Mouse (Mus musculus) cerebellum, adult 2 months (tissue): ENCODE measurements around the gene Gm10837. TPM values are rescaled to one million over a fixed set of nuclear protein-coding genes. Genes with fewer than 3 reads are reported as not detected.

Source experiments
- DNase-seq, 2 experiments: peaks; one replicate each; pipeline ENCODE4 v3.0.0; 2021
- H3K27ac ChIP-seq: fragments of 200-500 bp; 2 replicates; pipeline ENCODE4 v1.5.1; 2012; ENCODE audit warnings: low read length, control low read depth, inconsistent platforms; ENCODE audit not compliant: insufficient read depth
- H3K27me3 ChIP-seq: fragments of 200-500 bp; 2 replicates; pipeline ENCODE4 v1.6.1; 2012; ENCODE audit warnings: inconsistent platforms, mild to moderate bottlenecking, low read length, moderate library complexity; ENCODE audit not compliant: control insufficient read depth, insufficient read depth
- H3K4me1 ChIP-seq: fragments of 200-500 bp; 2 replicates; pipeline ENCODE4 v1.6.1; 2011; ENCODE audit warnings: low read length; ENCODE audit not compliant: control insufficient read depth, insufficient read depth
- H3K4me3 ChIP-seq: fragments of 200-500 bp; replicated peaks from 2 replicates; pipeline ENCODE3; 2011; ENCODE audit warnings: mild to moderate bottlenecking, low read depth, low read length, control low read depth; ENCODE audit not compliant: insufficient read depth
- CTCF ChIP-seq: fragments of 200-500 bp; IDR thresholded peaks from 2 replicates; pipeline ENCODE4 v1.5.1; 2011; ENCODE audit warnings: low read depth, mild to moderate bottlenecking, control low read depth, low read length, moderate library complexity, borderline replicate concordance; ENCODE audit not compliant: insufficient read depth
- POLR2A ChIP-seq: fragments of 200-500 bp; IDR thresholded peaks from 2 replicates; pipeline ENCODE4 v1.6.1; 2011; ENCODE audit warnings: low read length, control low read depth, borderline replicate concordance; ENCODE audit not compliant: insufficient read depth
- WGBS: fragments of 180-500 bp; shearing (Covaris S2); methylation state at CpG from one replicate; pipeline ENCODE4 v1.1.7; 2018; 5-methylcytosine and 5-hydroxymethylcytosine counted together
- polyA plus RNA-seq: library from polyadenylated mRNA; depleted of rRNA; stranded (reverse); fragments of >200 nt; gene quantifications from 2 replicates; pipeline ENCODE4 v1.2.3, GENCODE M21; 2012

Gm10837 gene
- polyA plus RNA-seq, 1 experiment = 2.7 TPM

GRCm38 (mm10) chr14:122474041-122474890 lies 16.1 kb upstream of the Gm10837 start:
- no peaks in the 10 kb centered on the region for H3K27me3 ChIP-seq
- peak; percentile 92 to 93 for DNase-seq
- H3K4me1 ChIP-seq = peaks cover 5% of the 10 kb centered on the region; the same call in 1 of the 2 replicates

GRCm38 (mm10) chr14:122474891-122475556 lies 15.4 kb upstream of the Gm10837 start, which contains the start of gene Zic2:
Gene Zic2 (plus strand): TSS chr14:122475435.
- Histone ChIP-seq H3K4me1 (peaks cover 2% of the 10 kb centered on the region; the same call in 1 of the 2 replicates), H3K27me3 (no peaks in the 10 kb centered on the region), H3K4me3 (peak within 1 kb of the TSS; percentile 98), H3K27ac (peak within 1 kb of the TSS; percentile 99)
- under 1% methylated on average over 47 of the region's 73 CpGs for WGBS
- DNase-seq = peak; percentile 97
- TF ChIP-seq POLR2A (peak; percentile 83), CTCF (no peak)

More at GRCm38 (mm10) chr14:122474041-122474890, 16.1 kb upstream of the Gm10837 start:
- TF ChIP-seq POLR2A = peak; percentile 94
- no peak for TF ChIP-seq CTCF
- WGBS = 1% methylated on average over 57 of the region's 57 CpGs
- Histone ChIP-seq H3K4me3 (peak overlapping the region; percentile 94), H3K27ac (peak overlapping the region; percentile 99)

- H3K4me3 ChIP-seq = peak overlapping the region; percentile 98
- peak overlapping the region; percentile 98 for H3K27ac ChIP-seq
- under 1% methylated on average over 65 of the region's 65 CpGs for WGBS
- no peaks in the 10 kb centered on the region; the same call in 1 of the 2 replicates for H3K4me1 ChIP-seq
- no peaks in the 10 kb centered on the region for H3K27me3 ChIP-seq
- TF ChIP-seq POLR2A (0 out of 2 replicates have a peak, but pooled peaks have one; percentile 15), CTCF (no peak)
- no peak for DNase-seq
Measured at GRCm38 (mm10) chr14:122475557-122476040, 14.8 kb upstream of the Gm10837 start.

GRCm38 (mm10) chr14:122476041-122476821 lies 14.2 kb upstream of the Gm10837 start:
- Histone ChIP-seq H3K27ac (peak overlapping the region; percentile 98), H3K27me3 (no peaks in the 10 kb centered on the region), H3K4me1 (no peaks in the 10 kb centered on the region; the same call in 1 of the 2 replicates), H3K4me3 (peak overlapping the region; percentile 98)
- peak; percentile 58 to 77 for DNase-seq
- 0 out of 2 replicates have a peak, but pooled peaks have one; percentile 2 for TF ChIP-seq POLR2A
- TF ChIP-seq CTCF = no peak
- WGBS = under 1% methylated on average over 62 of the region's 62 CpGs

GRCm38 (mm10) chr14:122476822-122477215 lies 13.6 kb upstream of the Gm10837 start:
- H3K4me1 ChIP-seq = no peaks in the 10 kb centered on the region; the same call in 1 of the 2 replicates
- no peak for DNase-seq
- H3K4me3 ChIP-seq = peak overlapping the region; percentile 98
- no peak for TF ChIP-seq CTCF
- TF ChIP-seq POLR2A = 0 out of 2 replicates have a peak, but pooled peaks have one; percentile 17
- H3K27ac ChIP-seq = peak overlapping the region; percentile 98
- WGBS = under 1% methylated on average over 18 of the region's 18 CpGs
- no peaks in the 10 kb centered on the region for H3K27me3 ChIP-seq

- TF ChIP-seq CTCF = no peak
- 0 out of 2 replicates have a peak, but pooled peaks have one; percentile 11 for TF ChIP-seq POLR2A
- 1% methylated on average over 20 of the region's 20 CpGs for WGBS
- DNase-seq = peak in 1 of 2 experiments; percentile 63
- Histone ChIP-seq H3K4me3 (peak overlapping the region; percentile 98), H3K27ac (peak overlapping the region; percentile 98), H3K4me1 (no peaks in the 10 kb centered on the region; the same call in 1 of the 2 replicates), H3K27me3 (no peaks in the 10 kb centered on the region)
Measured at GRCm38 (mm10) chr14:122477261-122477671, 13.1 kb upstream of the Gm10837 start.

DNA sequence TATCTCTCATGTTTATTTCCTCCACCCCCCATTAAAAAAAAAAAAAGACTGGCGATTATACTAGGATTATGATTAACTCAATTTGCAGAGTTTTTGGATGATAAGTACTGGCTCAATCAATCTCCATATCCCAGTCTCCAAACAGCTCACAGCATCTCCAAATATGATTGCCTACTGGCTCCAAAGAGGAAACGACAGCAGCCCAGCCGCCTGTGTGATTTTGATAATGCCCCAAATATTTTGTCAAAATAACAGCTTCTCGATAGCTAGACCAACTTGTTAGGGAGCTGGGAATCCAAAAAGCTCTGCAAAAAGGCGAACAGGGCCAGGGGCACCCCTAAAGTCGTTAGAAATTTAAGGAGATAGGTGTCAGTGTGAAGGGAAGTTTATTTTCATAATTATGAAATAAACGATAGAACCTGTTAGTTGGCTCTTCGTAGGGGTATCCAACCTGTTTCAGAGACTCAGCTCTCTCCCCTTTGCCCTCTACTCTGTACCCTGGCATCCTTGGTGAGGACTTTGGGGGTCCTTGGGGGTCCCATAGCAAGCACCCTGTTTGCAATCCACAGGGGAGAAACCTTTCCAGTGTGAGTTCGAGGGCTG lies 12.3 kb upstream of the Gm10837 start:
- Histone ChIP-seq H3K27ac (peak overlapping the region; percentile 91), H3K4me3 (peak overlapping the region; percentile 98), H3K27me3 (no peaks in the 10 kb centered on the region), H3K4me1 (no peaks in the 10 kb centered on the region)
- DNase-seq = no peak
- TF ChIP-seq CTCF (no peak), POLR2A (no peak)
- 2% methylated on average over 9 of the region's 9 CpGs for WGBS
